Comparison of ENCODE assay signal across 29 mouse cellular contexts in the genomic region with DNA sequence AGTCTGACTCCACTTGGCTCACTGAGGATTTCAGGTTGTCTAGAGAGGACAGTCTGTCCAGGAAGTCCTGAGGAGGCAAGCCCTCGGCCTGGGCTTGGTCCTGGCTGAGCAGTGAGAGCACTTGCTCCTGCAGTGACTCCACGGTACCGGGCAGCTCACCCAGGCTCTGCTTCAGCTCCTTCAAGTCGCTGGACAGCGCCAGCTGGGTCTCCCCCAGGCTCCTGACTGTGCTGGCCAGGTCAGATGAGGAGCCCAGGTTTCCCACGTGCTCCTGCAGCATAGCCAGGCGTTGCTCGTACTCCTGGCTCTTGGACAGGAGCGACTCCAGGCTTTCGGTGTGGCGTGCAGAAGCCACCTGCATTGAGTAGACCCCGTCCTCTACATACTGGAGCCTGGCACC. TPM values are rescaled to one million over a fixed set of nuclear protein-coding genes. Genes with fewer than 3 reads are reported as not detected.
A peak's percentile ranks its signal among the peaks of the same experiment; 100 is the strongest.
DNase-seq lines count a peak whose midpoint lies in the region; ATAC-seq and TF ChIP-seq lines count a peak whose summit lies in the region.
"Had no signal": no experiment of that assay in that cellular context is flagged by ENCODE, and none has a peak within 500 bp of the region (broad histone marks: within the 10 kb centered on the region; RNA-seq: fewer than 3 reads in every experiment).

No protein-coding gene starts in this region.

- H3K27me3 ChIP-seq in midbrain, embryonic 11.5 days (ENCODE audit: control insufficient read depth, insufficient read depth, low read length) = no peaks in the 10 kb centered on the region
- no peaks in the 10 kb centered on the region for H3K27me3 ChIP-seq in midbrain, postnatal 0 days (ENCODE audit: insufficient read depth, low read length)
- H3K27me3 ChIP-seq in neural tube, embryonic 15.5 days (replicated peaks) = no peaks in the 10 kb centered on the region
- H3K27me3 ChIP-seq: embryonic facial prominence, embryonic 13.5 days; forebrain, embryonic 12.5 days; intestine, embryonic 15.5 days; kidney, embryonic 15.5 days; limb, embryonic 12.5 days; lung, embryonic 15.5 days; neural tube, embryonic 12.5 days had no signal

- no peak overlapping the region for H3K4me2 ChIP-seq in midbrain, embryonic 11.5 days
- no peak overlapping the region for H3K4me2 ChIP-seq in midbrain, postnatal 0 days (ENCODE audit: low read depth, low read length, poor library complexity, severe bottlenecking)
- no peak overlapping the region for H3K4me2 ChIP-seq in neural tube, embryonic 15.5 days
- H3K4me2 ChIP-seq: embryonic facial prominence, embryonic 13.5 days; forebrain, embryonic 12.5 days; intestine, embryonic 15.5 days; kidney, embryonic 15.5 days; limb, embryonic 12.5 days; lung, embryonic 15.5 days; neural tube, embryonic 12.5 days had no signal

- H3K27ac ChIP-seq in midbrain, embryonic 11.5 days (ENCODE audit: low read depth, low read length) = no peak overlapping the region
- no peak overlapping the region for H3K27ac ChIP-seq in midbrain, postnatal 0 days (ENCODE audit: low read depth, low read length)
- no peak overlapping the region for H3K27ac ChIP-seq in neural tube, embryonic 15.5 days (replicated peaks)
- H3K27ac ChIP-seq: embryonic facial prominence, embryonic 13.5 days; forebrain, embryonic 12.5 days; heart, embryonic 10.5 days; intestine, embryonic 15.5 days; kidney, embryonic 15.5 days; limb, embryonic 12.5 days; liver, embryonic 14.5 days; lung, embryonic 15.5 days; neural tube, embryonic 12.5 days had no signal

- no peak for TF ChIP-seq CTCF in midbrain, postnatal 0 days (IDR thresholded peaks at IDR 0.05)

- H3K36me3 ChIP-seq in midbrain, embryonic 11.5 days (ENCODE audit: control insufficient read depth, insufficient read depth, low read length) = peaks cover 12% of the 10 kb centered on the region
- H3K36me3 ChIP-seq in midbrain, postnatal 0 days (ENCODE audit: insufficient read depth, low read length) = peaks cover 16% of the 10 kb centered on the region
- H3K36me3 ChIP-seq in neural tube, embryonic 15.5 days = peaks cover 37% of the 10 kb centered on the region

- intact Hi-C loops in gastrocnemius, postnatal 14 days (cut with DNase I; ENCODE audit: low total_unique reads) = no loop called here

- peak; percentile 56 for DNase-seq in cerebellum, adult 9-11 months
- no peak for DNase-seq in cerebellum, adult 11 months
- DNase-seq in midbrain, embryonic 11.5 days (ENCODE audit: low spot score, missing footprints) = peak; percentile 83
- no peak for DNase-seq in midbrain, postnatal 0 days (ENCODE audit: low spot score)
- DNase-seq in gastrocnemius, postnatal 14 days = peak; percentile 65
- no peak for DNase-seq in testis, postnatal 14 days (ENCODE audit: low spot score)
- DNase-seq: adrenal gland, postnatal 25 days; embryo, embryonic 11 days; heart, postnatal 4 days; kidney, postnatal 36 days; layer of hippocampus, postnatal 36 days; lung, postnatal 36 days; midbrain, embryonic 14.5 days; retina, postnatal 1 day; right cerebral cortex, postnatal 25 days; thymus, postnatal 14 days had no signal

- no peak overlapping the region for H3K4me3 ChIP-seq in midbrain, embryonic 11.5 days (ENCODE audit: low read depth, low read length)
- H3K4me3 ChIP-seq in midbrain, postnatal 0 days (ENCODE audit: low read depth, low read length) = no peak overlapping the region
- no peak overlapping the region for H3K4me3 ChIP-seq in neural tube, embryonic 15.5 days (replicated peaks)
- H3K4me3 ChIP-seq: embryonic facial prominence, embryonic 13.5 days; erythroblast, embryonic 14.5 days; forebrain, embryonic 12.5 days; heart, embryonic 10.5 days; intestine, embryonic 15.5 days; kidney, embryonic 15.5 days; limb, embryonic 12.5 days; lung, embryonic 15.5 days; megakaryocyte, embryonic 14.5 days; neural tube, embryonic 12.5 days had no signal

- peaks cover 21% of the 10 kb centered on the region for H3K4me1 ChIP-seq in midbrain, embryonic 11.5 days (ENCODE audit: control insufficient read depth, insufficient read depth, low read length)
- peaks cover 16% of the 10 kb centered on the region for H3K4me1 ChIP-seq in midbrain, postnatal 0 days (ENCODE audit: insufficient read depth, low read length)
- peaks cover 38% of the 10 kb centered on the region for H3K4me1 ChIP-seq in neural tube, embryonic 15.5 days

- no peak for ATAC-seq in midbrain, embryonic 11.5 days (ENCODE audit: low FRiP score)
- ATAC-seq in midbrain, postnatal 0 days (ENCODE audit: low FRiP score) = no peak
- ATAC-seq in neural tube, embryonic 15.5 days (ENCODE audit: low FRiP score) = no peak
- ATAC-seq: hindbrain, embryonic 16.5 days; intestine, embryonic 15.5 days had no signal

- 85% methylated on average over 12 of the region's 12 CpGs for WGBS in midbrain, embryonic 11.5 days
- 87% methylated on average over 12 of the region's 12 CpGs for WGBS in midbrain, postnatal 0 days
- WGBS in neural tube, embryonic 15.5 days = 87% methylated on average over 12 of the region's 12 CpGs

- H3K9ac ChIP-seq in midbrain, embryonic 11.5 days (ENCODE audit: low read length) = no peak overlapping the region
- H3K9ac ChIP-seq in midbrain, postnatal 0 days (replicated peaks; ENCODE audit: low read length, poor library complexity, severe bottlenecking) = no peak overlapping the region
- H3K9ac ChIP-seq in neural tube, embryonic 15.5 days (replicated peaks) = no peak overlapping the region
- H3K9ac ChIP-seq: embryonic facial prominence, embryonic 13.5 days; forebrain, embryonic 12.5 days; intestine, embryonic 15.5 days; kidney, embryonic 15.5 days; limb, embryonic 12.5 days; liver, embryonic 14.5 days; lung, embryonic 15.5 days; neural tube, embryonic 12.5 days had no signal

- no peaks in the 10 kb centered on the region for H3K9me3 ChIP-seq in midbrain, embryonic 11.5 days (ENCODE audit: control insufficient read depth, low read length)
- H3K9me3 ChIP-seq in midbrain, postnatal 0 days (ENCODE audit: low read length) = no peaks in the 10 kb centered on the region
- H3K9me3 ChIP-seq in neural tube, embryonic 15.5 days (replicated peaks) = no peaks in the 10 kb centered on the region
- H3K9me3 ChIP-seq: embryonic facial prominence, embryonic 13.5 days; forebrain, embryonic 12.5 days; heart, embryonic 10.5 days; intestine, embryonic 15.5 days; kidney, embryonic 15.5 days; limb, embryonic 12.5 days; lung, embryonic 15.5 days; megakaryocyte, embryonic 14.5 days; neural tube, embryonic 12.5 days had no signal

RNA-seq across cellular contexts. Expression of gene Ckap4, which starts 6.2 kb away (rescaled TPM):
- polyA plus RNA-seq in midbrain, embryonic 11.5 days (2014; fragmentation: Nextera tagmentation; extraction: Ambion mirVana) = 83.6 and 89.2 TPM in 2 replicates
- total RNA-seq in midbrain, postnatal 0 days (2014; rRNA removed) = 52.3 and 58.5 TPM in 2 replicates
- polyA plus RNA-seq in midbrain, postnatal 0 days (2015; fragmentation: Nextera tagmentation; extraction: Ambion mirVana) = 46.4 and 52.7 TPM in 2 replicates
- total RNA-seq in gastrocnemius, postnatal 14 days (2021) = 10 to 100 TPM; 34.0 to 51.7 TPM
- 55.9 and 57.2 TPM in 2 replicates for polyA plus RNA-seq in neural tube, embryonic 15.5 days (2015; fragmentation: Nextera tagmentation; extraction: Ambion mirVana)

RNA-seq across cellular contexts. Expression of gene Tcp11l2, which starts 48.8 kb away (rescaled TPM):
- polyA plus RNA-seq in midbrain, embryonic 11.5 days (2014; fragmentation: Nextera tagmentation; extraction: Ambion mirVana) = 9.4 and 10.7 TPM in 2 replicates
- 10.5 and 11.5 TPM in 2 replicates for total RNA-seq in midbrain, postnatal 0 days (2014; rRNA removed)
- polyA plus RNA-seq in midbrain, postnatal 0 days (2015; fragmentation: Nextera tagmentation; extraction: Ambion mirVana) = 15.0 and 16.0 TPM in 2 replicates
- total RNA-seq in gastrocnemius, postnatal 14 days (2021) = 100 to 1,000 TPM in 1 of 2 experiments, 10 to 100 TPM in 1; 68.4 to 118 TPM
- polyA plus RNA-seq in neural tube, embryonic 15.5 days (2015; fragmentation: Nextera tagmentation; extraction: Ambion mirVana) = 27.5 and 27.8 TPM in 2 replicates

Comparison
In these comparisons a context has a peak if more than half of its experiments do, and no peak if none do; other contexts are left out.
1. DNase-seq: peak in cerebellum, adult 9-11 months (single experiment), midbrain, embryonic 11.5 days (single experiment) and gastrocnemius, postnatal 14 days (single experiment); none in cerebellum, adult 11 months (single experiment), midbrain, postnatal 0 days (single experiment) and testis, postnatal 14 days (single experiment).